Mouse (Mus musculus): ENCODE data around the gene Unc45a. TPM values are rescaled to one million over a fixed set of nuclear protein-coding genes. Genes with fewer than 3 reads are reported as not detected.

The Unc45a gene
- total and polyA plus RNA-seq, 3 experiments = 7.9 to 21.8 (median 16.8) TPM

DNA sequence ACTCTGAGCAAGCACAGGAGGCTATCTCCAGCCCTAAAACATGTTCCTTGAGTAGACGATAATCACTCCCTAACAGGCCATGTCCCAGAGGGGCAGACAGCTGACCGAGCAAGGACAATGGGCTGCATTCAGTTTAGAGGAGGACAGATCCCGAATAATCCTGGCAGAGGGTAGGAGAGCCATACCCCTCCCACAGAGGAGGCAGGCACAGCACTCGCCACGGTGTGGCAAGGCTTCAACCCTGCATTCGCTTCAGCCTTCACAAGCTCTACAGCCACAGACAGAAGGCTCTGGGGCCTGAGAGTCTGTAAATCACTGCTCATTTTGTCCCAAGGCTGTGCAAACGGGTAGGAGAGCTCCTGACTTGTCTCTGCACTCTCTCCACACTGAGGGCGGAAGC, 16.4 kb upstream of the Unc45a start:
- dilution Hi-C loops (cut with MboI; ENCODE audit: extremely low pct_ligation_motif_present, extremely low pct_unique_long_range_greater_than_20kb, low sequenced_read_pairs) = no loop called here
- H3K9ac ChIP-seq (ENCODE audit: insufficient read depth, low read depth) = no peak overlapping the region
- in situ Hi-C loops (cut with MboI; ENCODE audit: low pct_ligation_motif_present, low pct_unique_long_range_greater_than_20kb, low sequenced_read_pairs) = no loop called here
- peaks cover 0 to 5% of the 10 kb centered on the region in 2 experiments; a peak in 2 of 4 replicates for H3K4me1 ChIP-seq (ENCODE audit: control insufficient read depth in 1 of 2, insufficient read depth in 2 of 2)
- no peak overlapping the region for H3K4me2 ChIP-seq (ENCODE audit: insufficient read depth, low read depth, poor library complexity, severe bottlenecking)
- H3K79me2 ChIP-seq (replicated peaks; ENCODE audit: control insufficient read depth, extremely low read depth, insufficient read depth, poor library complexity, severe bottlenecking) = no peaks in the 10 kb centered on the region
- H3K27me3 ChIP-seq (replicated peaks) = no peaks in the 10 kb centered on the region
- DNase-seq (ENCODE audit: extremely low read depth) = no peak
- TF ChIP-seq MXI1 (IDR thresholded peaks at IDR 0.05; ENCODE audit: low read depth, low read length) = no peak
- TF ChIP-seq GABPA (IDR thresholded peaks at IDR 0.05; ENCODE audit: insufficient replicate concordance, low read depth, low read length) = no peak
- no peak for TF ChIP-seq HCFC1 (IDR thresholded peaks at IDR 0.05; ENCODE audit: low read depth, low read length)
- no peaks in the 10 kb centered on the region for H3K9me3 ChIP-seq (replicated peaks; ENCODE audit: low read length)
- peaks cover 71 to 94% of the 10 kb centered on the region in 2 experiments for H3K36me3 ChIP-seq (replicated peaks in 1 of 2; ENCODE audit: control insufficient read depth in 1 of 2, insufficient read depth in 1 of 2, low read length in 1 of 2)
- no peak overlapping the region for H3K4me3 ChIP-seq (replicated peaks in 1 of 3; ENCODE audit: low read depth in 2 of 3, low read length in 2 of 3, poor library complexity in 1 of 3)
- no peak overlapping the region for H3K27ac ChIP-seq (ENCODE audit: insufficient read depth, low read depth)

- peaks cover 74 to 92% of the 10 kb centered on the region in 2 experiments for H3K36me3 ChIP-seq (replicated peaks in 1 of 2; ENCODE audit: control insufficient read depth in 1 of 2, insufficient read depth in 1 of 2, low read length in 1 of 2)
- no peaks in the 10 kb centered on the region for H3K9me3 ChIP-seq (replicated peaks; ENCODE audit: low read length)
- no peaks in the 10 kb centered on the region for H3K27me3 ChIP-seq (replicated peaks)
- TF ChIP-seq ELF1 (IDR thresholded peaks at IDR 0.05; ENCODE audit: low read depth, low read length) = no peak
- no peak for TF ChIP-seq NELFE (IDR thresholded peaks at IDR 0.05; ENCODE audit: low read depth, low read length)
- TF ChIP-seq MEF2A (IDR thresholded peaks at IDR 0.05; ENCODE audit: borderline replicate concordance, low read depth, low read length) = no peak
- no peak overlapping the region for H3K4me2 ChIP-seq (ENCODE audit: insufficient read depth, low read depth, poor library complexity, severe bottlenecking)
- in situ Hi-C loops (cut with MboI; ENCODE audit: low pct_ligation_motif_present, low pct_unique_long_range_greater_than_20kb, low sequenced_read_pairs) = no loop called here
- H3K4me1 ChIP-seq (ENCODE audit: control insufficient read depth in 1 of 2, insufficient read depth in 2 of 2) = peaks cover 0 to 5% of the 10 kb centered on the region in 2 experiments; a peak in 2 of 4 replicates
- DNase-seq (ENCODE audit: extremely low read depth) = no peak
- no peak overlapping the region for H3K4me3 ChIP-seq (replicated peaks in 1 of 3; ENCODE audit: low read depth in 2 of 3, low read length in 2 of 3, poor library complexity in 1 of 3)
- H3K9ac ChIP-seq (ENCODE audit: insufficient read depth, low read depth) = no peak overlapping the region
- no peak overlapping the region for H3K27ac ChIP-seq (ENCODE audit: insufficient read depth, low read depth)
- H3K79me2 ChIP-seq (replicated peaks; ENCODE audit: control insufficient read depth, extremely low read depth, insufficient read depth, poor library complexity, severe bottlenecking) = no peaks in the 10 kb centered on the region
- dilution Hi-C loops (cut with MboI; ENCODE audit: extremely low pct_ligation_motif_present, extremely low pct_unique_long_range_greater_than_20kb, low sequenced_read_pairs) = no loop called here
Measured at GRCm38 (mm10) chr7:80356351-80356750, 15.5 kb upstream of the Unc45a start.

DNA sequence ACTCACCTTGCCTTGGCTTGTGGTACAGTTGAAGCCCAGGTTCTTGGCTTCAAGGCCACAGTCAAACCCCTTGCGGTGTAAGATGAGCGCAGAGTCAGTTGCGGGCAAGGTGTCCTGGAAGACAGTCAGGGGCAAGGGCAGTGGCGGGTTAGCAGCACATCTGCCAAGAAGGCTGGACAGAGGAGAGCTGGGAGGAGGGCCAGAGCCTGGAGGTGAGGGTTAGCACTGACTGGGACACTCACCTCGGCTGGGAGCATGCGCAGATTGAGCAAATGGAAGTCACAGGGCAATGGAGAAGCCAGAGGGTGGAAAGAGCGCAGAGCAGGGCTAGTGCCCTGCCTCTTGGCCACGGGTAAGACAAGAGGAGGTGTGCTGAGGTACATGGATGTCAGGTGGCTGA, 12.1 kb upstream of the Unc45a start:
- H3K27me3 ChIP-seq (replicated peaks) = no peaks in the 10 kb centered on the region
- no peaks in the 10 kb centered on the region for H3K4me1 ChIP-seq (ENCODE audit: control insufficient read depth in 1 of 2, insufficient read depth in 2 of 2)
- dilution Hi-C loops (cut with MboI; ENCODE audit: extremely low pct_ligation_motif_present, extremely low pct_unique_long_range_greater_than_20kb, low sequenced_read_pairs) = no loop called here
- TF ChIP-seq TCF12 (IDR thresholded peaks at IDR 0.05; ENCODE audit: low read depth, low read length) = no peak
- no peak for TF ChIP-seq ZNF384 (IDR thresholded peaks at IDR 0.05; ENCODE audit: low read depth, low read length)
- TF ChIP-seq POLR2A (IDR thresholded peaks at IDR 0.05; ENCODE audit: low read depth, low read length) = no peak
- no peak for TF ChIP-seq ELF1 (IDR thresholded peaks at IDR 0.05; ENCODE audit: low read depth, low read length)
- no peak for TF ChIP-seq JUN (IDR thresholded peaks at IDR 0.05; ENCODE audit: insufficient read depth, low read depth, low read length)
- no peak for TF ChIP-seq EP300 (IDR thresholded peaks at IDR 0.05; ENCODE audit: low read length)
- TF ChIP-seq USF1 (IDR thresholded peaks at IDR 0.05; ENCODE audit: low read depth, low read length) = no peak
- TF ChIP-seq IRF4 (IDR thresholded peaks at IDR 0.05; ENCODE audit: low read depth, low read length) = no peak
- no peak for TF ChIP-seq SIN3A (IDR thresholded peaks at IDR 0.05; ENCODE audit: low read length)
- TF ChIP-seq ZC3H11A (IDR thresholded peaks at IDR 0.05; ENCODE audit: low read depth, low read length) = no peak
- no peak for TF ChIP-seq E2F4 (IDR thresholded peaks at IDR 0.05; ENCODE audit: insufficient replicate concordance, low read depth, low read length)
- TF ChIP-seq MYC (IDR thresholded peaks at IDR 0.05; ENCODE audit: low read depth, low read length) = no peak
- TF ChIP-seq UBTF (IDR thresholded peaks at IDR 0.05; ENCODE audit: low read depth, low read length) = no peak
- TF ChIP-seq ETS1 (conservative IDR thresholded peaks at IDR 0.05; ENCODE audit: low read depth, low read length) = no peak
- TF ChIP-seq MAX (IDR thresholded peaks at IDR 0.05; ENCODE audit: low read length) = no peak
- no peak for TF ChIP-seq KAT2A (IDR thresholded peaks at IDR 0.05; ENCODE audit: insufficient replicate concordance, low read length)
- no peak for TF ChIP-seq NELFE (IDR thresholded peaks at IDR 0.05; ENCODE audit: low read depth, low read length)
- no peak for TF ChIP-seq PAX5 (IDR thresholded peaks at IDR 0.05; ENCODE audit: low read length)
- no peak for TF ChIP-seq ZKSCAN1 (IDR thresholded peaks at IDR 0.05; ENCODE audit: borderline replicate concordance, low read depth, low read length)
- H3K36me3 ChIP-seq (replicated peaks in 1 of 2; ENCODE audit: control insufficient read depth in 1 of 2, insufficient read depth in 1 of 2, low read length in 1 of 2) = peaks cover 63 to 85% of the 10 kb centered on the region in 2 experiments
- H3K4me3 ChIP-seq (replicated peaks in 1 of 3; ENCODE audit: low read depth in 2 of 3, low read length in 2 of 3, poor library complexity in 1 of 3) = no peak overlapping the region
- DNase-seq (ENCODE audit: extremely low read depth) = no peak
- no peaks in the 10 kb centered on the region for H3K79me2 ChIP-seq (replicated peaks; ENCODE audit: control insufficient read depth, extremely low read depth, insufficient read depth, poor library complexity, severe bottlenecking)
- no peak overlapping the region for H3K9ac ChIP-seq (ENCODE audit: insufficient read depth, low read depth)
- H3K4me2 ChIP-seq (ENCODE audit: insufficient read depth, low read depth, poor library complexity, severe bottlenecking) = no peak overlapping the region
- in situ Hi-C loops (cut with MboI; ENCODE audit: low pct_ligation_motif_present, low pct_unique_long_range_greater_than_20kb, low sequenced_read_pairs) = no loop called here
- H3K27ac ChIP-seq (ENCODE audit: insufficient read depth, low read depth) = no peak overlapping the region
- no peaks in the 10 kb centered on the region for H3K9me3 ChIP-seq (replicated peaks; ENCODE audit: low read length)
